Mouse (Mus musculus) CH12F3 (cell line): ENCODE results near the gene Bcl2.
"Not testable (repeated sequence)": the region's sequence is repeated elsewhere in the genome, so short reads cannot be mapped to it uniquely, and the experiment has no call there.

Source experiments
- in situ Hi-C: fragments of 300-500 bp; cut with MboI; formaldehyde crosslinking; loops from 2 replicates; pipeline ENCODE4 v1.14.3; 2020; ENCODE audit warnings: low sequenced_read_pairs

Gene Bcl2

GRCm38 (mm10) chr1:106564436-106564835 lies 149.6 kb downstream of the Bcl2 start:
- in situ Hi-C loops, result no loop called here

- in situ Hi-C loops, result no loop called here
Observed at GRCm38 (mm10) chr1:106562751-106563150, 151.3 kb downstream of the Bcl2 start.

GRCm38 (mm10) chr1:106561085-106561760 lies 152.9 kb downstream of the Bcl2 start:
- in situ Hi-C loops, result no loop called here

GRCm38 (mm10) chr1:106560105-106560504 lies 154.0 kb downstream of the Bcl2 start:
- in situ Hi-C loops, result no loop called here

GRCm38 (mm10) chr1:106559116-106559605 lies 154.9 kb downstream of the Bcl2 start:
- in situ Hi-C loops, result no loop called here

GRCm38 (mm10) chr1:106555498-106556168 lies 158.4 kb downstream of the Bcl2 start:
- in situ Hi-C loops, result no loop called here

GRCm38 (mm10) chr1:106553846-106554802 lies 159.9 kb downstream of the Bcl2 start:
- in situ Hi-C loops, result no loop called here

GRCm38 (mm10) chr1:106552856-106553255 lies 161.2 kb downstream of the Bcl2 start:
- in situ Hi-C loops, result no loop called here

GRCm38 (mm10) chr1:106550580-106550979 lies 163.5 kb downstream of the Bcl2 start:
- in situ Hi-C loops, result no loop called here

GRCm38 (mm10) chr1:106549025-106549424 lies 165.0 kb downstream of the Bcl2 start:
- in situ Hi-C loops, result loop anchor here (10.0 kb wide), 1 partner anchor 166 kb away; the partner anchor contains the start of gene Bcl2

- in situ Hi-C loops, result loop anchor here (10.0 kb wide), 1 partner anchor 170 kb away; the partner anchor contains the start of gene Bcl2
Observed at GRCm38 (mm10) chr1:106544817-106545612, 169.1 kb downstream of the Bcl2 start.

- in situ Hi-C loops, result loop anchor here (10.0 kb wide), 1 partner anchor 172 kb away; the partner anchor contains the start of gene Bcl2
Observed at GRCm38 (mm10) chr1:106542731-106543130, 171.3 kb downstream of the Bcl2 start.

- in situ Hi-C loops, result loop anchor here (10.0 kb wide), 1 partner anchor 173 kb away; the partner anchor contains the start of gene Bcl2
Observed at GRCm38 (mm10) chr1:106541851-106542250, 172.2 kb downstream of the Bcl2 start.

GRCm38 (mm10) chr1:106540130-106540529 lies 173.9 kb downstream of the Bcl2 start:
- in situ Hi-C loops, result loop anchor here (10.0 kb wide), 1 partner anchor 175 kb away; the partner anchor contains the start of gene Bcl2

GRCm38 (mm10) chr1:106539029-106539428 lies 175.0 kb downstream of the Bcl2 start:
- in situ Hi-C loops, result no loop called here

GRCm38 (mm10) chr1:106534835-106535234 lies 179.2 kb downstream of the Bcl2 start:
- in situ Hi-C loops, result not testable (repeated sequence)

- in situ Hi-C loops, result no loop called here
Observed at GRCm38 (mm10) chr1:106529570-106529969, 184.5 kb downstream of the Bcl2 start.

GRCm38 (mm10) chr1:106527537-106527936 lies 186.5 kb downstream of the Bcl2 start:
- in situ Hi-C loops, result no loop called here

- in situ Hi-C loops, result no loop called here
Observed at GRCm38 (mm10) chr1:106526751-106527150, 187.3 kb downstream of the Bcl2 start.

- in situ Hi-C loops, result no loop called here
Observed at GRCm38 (mm10) chr1:106526112-106526511, 188.0 kb downstream of the Bcl2 start.
